Mouse (Mus musculus): ENCODE measurements around the gene Lgals3bp.

DNA sequence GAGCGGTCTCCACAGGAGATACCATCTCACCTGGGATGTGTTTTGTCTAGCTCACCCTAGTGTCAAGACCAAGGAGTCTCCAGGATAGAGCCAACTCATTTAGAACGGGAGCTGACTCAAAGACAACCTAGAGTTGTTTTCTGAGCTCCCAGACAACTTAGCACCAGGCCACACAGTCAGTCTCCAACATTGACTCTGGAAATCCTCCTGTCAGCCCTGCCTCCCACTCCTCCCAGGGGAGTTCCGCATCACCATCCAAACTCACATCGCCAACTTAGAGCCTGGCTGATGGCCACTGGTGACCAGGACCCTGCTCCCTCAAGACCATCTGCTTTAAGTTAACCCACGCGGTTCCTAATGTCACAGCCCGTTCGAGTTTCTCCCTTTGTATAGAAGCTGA, 26.4 kb downstream of the Lgals3bp start:
- TF ChIP-seq POLR2A (IDR thresholded peaks at IDR 0.05; ENCODE audit: borderline replicate concordance, extremely low read depth, insufficient read depth, insufficient read length, poor library complexity, severe bottlenecking): no peak
- no peak for TF ChIP-seq CTCF (IDR thresholded peaks at IDR 0.05; ENCODE audit: borderline replicate concordance, extremely low read depth, insufficient read depth, insufficient read length)

Measured in brain, embryonic 14.5 days (tissue).